Mouse (Mus musculus) thymus, adult 2 months (tissue): ENCODE data around the gene Rpf2.

Experiments
- CTCF ChIP-seq: fragments of 200-500 bp; IDR thresholded peaks from 2 replicates; pipeline ENCODE4 v1.5.1; 2012; ENCODE audit warnings: mild to moderate bottlenecking, control low read depth, low read length, moderate library complexity, borderline replicate concordance; ENCODE audit not compliant: control insufficient read depth, poor library complexity, insufficient read depth; ENCODE audit errors: extremely low read depth
- POLR2A ChIP-seq: fragments of 200-500 bp; IDR thresholded peaks from 2 replicates; pipeline ENCODE4 v1.6.1; 2012; ENCODE audit warnings: mild to moderate bottlenecking, low read length, control low read depth, moderate library complexity; ENCODE audit not compliant: control insufficient read depth, poor library complexity, insufficient read depth; ENCODE audit errors: extremely low read depth

- TF ChIP-seq POLR2A (no peak), CTCF (no peak)
Observed at GRCm38 (mm10) chr10:40192010-40192935, 54.6 kb downstream of the Rpf2 start.
